Mouse (Mus musculus) midbrain, postnatal 0 days (tissue): ENCODE measurements at regions not wholly inside any gene's neighbourhood (a gene's known extent, or its start where the extent isn't known, plus 50 kb on each side); places are given as distances from the start of the nearest gene placed in this dataset.

Experiments
- ATAC-seq: fragments of 200-750 bp; cut with Nextera tagmentation; 2 replicates; pipeline ENCODE4 v1.8.0; 2017; ENCODE audit warnings: moderate number of reproducible peaks, mild to moderate bottlenecking, moderate TSS enrichment, moderate library complexity; ENCODE audit not compliant: low FRiP score
- DNase-seq: peaks from one replicate; pipeline ENCODE4 v3.0.0-alpha.2; 2015; ENCODE audit warnings: low spot score
- H3K27ac ChIP-seq: fragments of 300-500 bp; sonication (generic); 2 replicates; pipeline ENCODE4 v1.5.1; 2014; ENCODE audit warnings: low read depth, mild to moderate bottlenecking, low read length, mixed read lengths
- H3K27me3 ChIP-seq: fragments of 300-500 bp; sonication (generic); 2 replicates; pipeline ENCODE4 v1.6.1; 2014; ENCODE audit warnings: low read length, control low read depth, mixed read lengths; ENCODE audit not compliant: insufficient read depth
- H3K36me3 ChIP-seq: fragments of 300-500 bp; sonication (generic); 2 replicates; pipeline ENCODE4 v1.6.1; 2014; ENCODE audit warnings: low read length, control low read depth, mixed read lengths; ENCODE audit not compliant: insufficient read depth
- H3K4me1 ChIP-seq: fragments of 300-500 bp; sonication (generic); 2 replicates; pipeline ENCODE4 v1.6.1; 2014; ENCODE audit warnings: mild to moderate bottlenecking, control low read depth, antibody characterized with exemption, low read length, mixed read lengths; ENCODE audit not compliant: insufficient read depth
- H3K4me2 ChIP-seq: fragments of 300-500 bp; sonication (generic); 2 replicates; pipeline ENCODE4 v1.6.1; 2014; ENCODE audit warnings: low read depth, mild to moderate bottlenecking, low read length, mixed read lengths; ENCODE audit not compliant: poor library complexity, severe bottlenecking
- H3K4me3 ChIP-seq: fragments of 300-500 bp; sonication (generic); 2 replicates; pipeline ENCODE4 v1.5.1; 2014; ENCODE audit warnings: low read depth, mild to moderate bottlenecking, low read length, moderate library complexity
- H3K9ac ChIP-seq: fragments of 300-500 bp; sonication (generic); replicated peaks from 2 replicates; pipeline ENCODE4 v1.6.1; 2014; ENCODE audit warnings: mild to moderate bottlenecking, low read length, moderate library complexity, mixed read lengths; ENCODE audit not compliant: poor library complexity, severe bottlenecking
- H3K9me3 ChIP-seq: fragments of 300-500 bp; sonication (generic); 2 replicates; pipeline ENCODE4 v1.6.1; 2016; ENCODE audit warnings: low read length, control low read depth
- CTCF ChIP-seq: IDR thresholded peaks from 2 replicates; pipeline ENCODE4 v1.5.1; 2016; ENCODE audit warnings: antibody characterized with exemption, mild to moderate bottlenecking
- WGBS: fragments of 180-500 bp; shearing (Covaris S2); extraction: QIAGEN DNeasy Blood & Tissue Kit; methylation state at CpG from one replicate; pipeline ENCODE4 v1.1.7; 2014; 5-methylcytosine and 5-hydroxymethylcytosine counted together

DNA sequence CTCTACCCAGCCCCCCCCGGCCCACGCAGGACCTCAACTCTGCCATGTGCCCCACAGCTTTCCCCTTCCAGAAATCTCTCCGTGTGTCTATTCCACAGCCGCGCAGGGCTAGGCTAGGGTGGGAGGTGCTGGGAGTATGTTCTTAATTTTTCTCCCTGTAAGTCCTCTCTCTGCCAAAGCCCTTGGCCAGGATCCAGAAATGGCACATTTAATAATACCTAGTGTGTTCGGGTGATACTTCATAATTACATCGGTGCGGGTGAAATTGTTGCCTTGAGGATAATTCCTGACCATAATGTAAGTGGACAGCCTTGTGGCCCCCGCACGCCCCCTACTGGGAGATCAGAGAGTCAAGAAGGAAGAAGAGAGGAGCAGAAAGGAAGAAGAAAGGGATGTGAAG lies 1093.5 kb downstream of the Mrps31 start:
- peak; percentile 66 for TF ChIP-seq CTCF
- 54% methylated on average over 10 of the region's 10 CpGs for WGBS
- Histone ChIP-seq H3K27me3 (no peaks in the 10 kb centered on the region), H3K9ac (no peak overlapping the region), H3K4me2 (0 out of 2 replicates have a peak overlapping the region, but pooled peaks have one; percentile 4), H3K4me1 (no peaks in the 10 kb centered on the region), H3K27ac (no peak overlapping the region), H3K36me3 (no peaks in the 10 kb centered on the region), H3K9me3 (no peaks in the 10 kb centered on the region), H3K4me3 (no peak overlapping the region)
- no peak for ATAC-seq
- DNase-seq = peak; percentile 62

DNA sequence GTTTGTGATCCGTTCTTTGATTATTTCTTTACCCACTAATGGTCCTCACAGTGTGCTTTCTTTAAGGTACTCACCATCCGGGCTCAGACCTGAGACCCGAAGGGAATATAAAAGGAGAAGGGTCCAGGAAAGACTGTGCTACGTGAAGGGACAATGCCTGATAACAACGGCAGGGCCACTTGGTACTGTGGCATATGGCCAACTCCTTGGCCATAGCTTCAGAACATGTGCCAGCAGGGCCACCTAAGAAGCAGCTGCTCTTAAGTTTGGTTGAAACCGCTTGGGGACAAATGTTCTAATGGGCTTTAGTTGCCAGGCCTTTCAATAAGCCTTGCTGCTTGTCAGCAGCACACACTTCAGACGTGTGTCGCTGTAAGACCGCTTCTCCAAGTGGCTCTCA lies 1094.1 kb downstream of the Mrps31 start:
- Histone ChIP-seq H3K4me1 (no peaks in the 10 kb centered on the region), H3K27me3 (no peaks in the 10 kb centered on the region), H3K9ac (no peak overlapping the region), H3K9me3 (no peaks in the 10 kb centered on the region), H3K4me2 (no peak overlapping the region), H3K4me3 (no peak overlapping the region), H3K36me3 (no peaks in the 10 kb centered on the region), H3K27ac (no peak overlapping the region)
- DNase-seq = peak; percentile 6
- ATAC-seq = no peak
- no peak for TF ChIP-seq CTCF
- WGBS = 85% methylated on average over 9 of the region's 9 CpGs

DNA sequence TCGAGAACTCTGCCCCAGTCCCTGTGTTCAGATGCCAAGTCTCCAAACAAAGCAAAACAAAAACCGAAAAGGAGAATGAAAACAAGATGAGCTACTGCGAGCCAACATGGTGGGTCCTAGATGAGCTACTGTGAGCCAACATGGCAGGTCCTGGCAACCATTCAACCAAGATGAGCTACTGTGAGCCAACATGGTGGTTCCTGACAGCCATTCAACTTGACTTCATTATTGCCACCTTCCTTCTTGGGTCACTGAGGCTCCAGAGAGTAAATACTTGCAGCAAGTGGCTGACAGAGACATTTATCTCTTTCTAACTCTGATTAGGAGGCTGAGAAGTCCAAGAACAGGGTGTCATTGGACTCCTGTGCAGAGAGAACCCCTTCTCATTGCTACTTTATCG lies 1094.8 kb downstream of the Mrps31 start:
- 91% methylated on average over 4 of the region's 4 CpGs for WGBS
- Histone ChIP-seq H3K4me3 (no peak overlapping the region), H3K27ac (no peak overlapping the region), H3K36me3 (no peaks in the 10 kb centered on the region), H3K4me1 (no peaks in the 10 kb centered on the region), H3K9ac (no peak overlapping the region), H3K4me2 (no peak overlapping the region), H3K27me3 (no peaks in the 10 kb centered on the region), H3K9me3 (no peaks in the 10 kb centered on the region)
- ATAC-seq (no peak), DNase-seq (no peak)
- TF ChIP-seq CTCF = no peak

DNA sequence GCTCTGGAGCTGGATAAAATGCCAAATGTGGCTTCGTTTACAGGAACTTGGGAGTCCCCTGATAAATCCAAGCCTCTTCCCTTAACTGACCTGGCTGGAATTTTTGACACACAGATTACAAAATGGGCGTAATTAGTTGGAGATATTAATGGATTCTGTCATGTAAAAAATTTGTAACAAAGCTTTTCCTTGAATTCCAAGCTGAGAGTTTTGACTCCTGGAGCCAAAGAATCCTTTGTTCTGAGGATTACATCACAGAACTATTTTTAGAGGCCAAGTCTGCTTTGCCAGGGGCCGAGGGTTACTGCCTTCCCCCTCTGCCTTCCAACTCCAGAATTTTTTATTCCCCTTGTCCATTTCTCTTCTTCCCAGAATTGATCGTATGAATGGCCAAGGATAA lies 1096.5 kb downstream of the Mrps31 start:
- no peaks in the 10 kb centered on the region for H3K4me1 ChIP-seq
- H3K9ac ChIP-seq = no peak overlapping the region
- no peak for TF ChIP-seq CTCF
- H3K4me2 ChIP-seq = no peak overlapping the region
- no peaks in the 10 kb centered on the region for H3K27me3 ChIP-seq
- H3K4me3 ChIP-seq = no peak overlapping the region
- no peak for ATAC-seq
- no peaks in the 10 kb centered on the region for H3K9me3 ChIP-seq
- H3K36me3 ChIP-seq = no peaks in the 10 kb centered on the region
- no peak overlapping the region for H3K27ac ChIP-seq
- DNase-seq = no peak
- WGBS = 61% methylated on average over 4 of the region's 4 CpGs

DNA sequence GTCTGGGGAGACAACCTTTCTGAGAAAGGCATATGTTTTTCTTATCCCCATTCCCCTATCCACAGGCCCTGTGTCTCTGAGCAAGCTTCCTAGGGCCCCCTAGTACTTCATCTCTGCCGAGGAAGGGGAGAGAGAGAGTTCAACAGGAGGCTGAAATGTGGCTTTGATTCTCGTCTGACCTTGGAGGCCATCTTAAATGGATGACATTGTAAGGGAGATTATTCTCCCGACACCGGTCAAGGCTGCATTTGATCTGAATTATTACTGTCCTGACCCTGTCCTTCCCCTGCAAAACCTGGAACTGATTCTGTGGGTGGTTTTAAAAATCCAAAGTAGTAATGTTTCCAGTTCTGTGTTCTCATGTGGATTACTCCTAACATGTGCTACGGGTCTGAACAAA lies 1098.9 kb downstream of the Mrps31 start:
- H3K9me3 ChIP-seq = no peaks in the 10 kb centered on the region
- no peak for TF ChIP-seq CTCF
- no peaks in the 10 kb centered on the region for H3K27me3 ChIP-seq
- 67% methylated on average over 5 of the region's 5 CpGs for WGBS
- no peak for ATAC-seq
- no peak overlapping the region for H3K4me3 ChIP-seq
- H3K36me3 ChIP-seq = no peaks in the 10 kb centered on the region
- no peak overlapping the region for H3K9ac ChIP-seq
- H3K4me1 ChIP-seq = no peaks in the 10 kb centered on the region
- DNase-seq = no peak
- H3K4me2 ChIP-seq = no peak overlapping the region
- no peak overlapping the region for H3K27ac ChIP-seq

DNA sequence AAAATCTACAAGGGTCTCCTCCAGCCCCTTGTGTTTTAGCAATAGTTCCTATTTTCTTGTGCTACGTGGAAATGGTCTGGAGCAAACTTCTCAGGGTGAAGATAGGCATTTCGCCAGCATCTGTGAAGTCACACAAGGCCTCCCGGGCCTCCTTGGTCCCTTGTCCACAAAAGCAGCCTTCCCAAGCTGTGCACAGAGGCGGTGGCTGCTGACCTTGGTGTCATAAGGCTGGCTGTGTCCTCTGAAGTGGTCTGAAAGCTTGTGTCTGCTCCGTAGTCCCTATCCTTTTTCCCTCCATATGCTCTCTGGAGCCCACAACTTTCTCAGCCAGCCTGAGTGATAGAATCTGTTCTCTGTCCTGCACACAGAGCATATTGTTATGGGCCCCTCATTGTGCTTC lies 1099.4 kb downstream of the Mrps31 start:
- WGBS = 75% methylated on average over 5 of the region's 5 CpGs
- Histone ChIP-seq H3K4me3 (no peak overlapping the region), H3K4me1 (no peaks in the 10 kb centered on the region), H3K27ac (no peak overlapping the region; the same call in 1 of the 2 replicates), H3K9me3 (no peaks in the 10 kb centered on the region), H3K27me3 (no peaks in the 10 kb centered on the region), H3K36me3 (no peaks in the 10 kb centered on the region), H3K4me2 (no peak overlapping the region), H3K9ac (no peak overlapping the region)
- no peak for DNase-seq
- ATAC-seq = no peak
- TF ChIP-seq CTCF = no peak
